Comparison of ENCODE assay signal across 9 mouse cellular contexts in the genomic region with DNA sequence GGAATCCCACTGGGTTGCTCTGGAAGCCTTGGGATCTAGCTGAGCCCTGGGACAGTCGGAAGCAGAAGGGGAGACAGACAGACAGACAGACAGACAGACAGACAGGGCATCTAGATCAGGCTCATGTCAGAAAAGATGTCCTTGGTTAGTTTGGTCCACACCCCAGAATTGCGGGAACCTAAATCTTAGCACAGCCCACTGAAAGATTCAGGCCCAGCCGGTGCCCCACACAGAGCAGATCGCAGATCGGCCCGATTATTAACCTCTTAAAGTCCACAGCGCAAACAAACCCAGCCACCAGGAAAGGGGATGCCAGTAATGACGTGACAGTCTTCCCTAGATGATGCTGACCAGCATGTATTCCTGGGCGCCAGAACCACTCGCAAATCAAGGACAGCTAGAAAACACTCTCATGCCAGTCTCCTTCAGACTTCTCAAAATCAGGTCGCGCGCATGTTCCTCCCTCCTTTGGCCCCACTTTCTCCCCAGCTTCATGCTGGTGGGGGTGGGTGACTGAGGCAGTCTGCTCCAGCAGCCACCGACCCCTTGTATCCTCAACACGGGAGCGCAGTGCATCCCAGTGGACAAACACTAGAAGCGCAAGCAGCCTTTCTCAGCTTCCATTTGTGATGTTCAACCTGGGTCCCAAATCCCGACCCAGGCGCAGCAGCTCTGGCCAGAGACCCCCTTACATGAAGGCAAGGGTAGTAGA. TPM values are rescaled to one million over a fixed set of nuclear protein-coding genes. Genes with fewer than 3 reads are reported as not detected.
DNase-seq lines count a peak whose midpoint lies in the region; ATAC-seq lines count a peak whose summit lies in the region.
"Had no signal": no experiment of that assay in that cellular context is flagged by ENCODE, and none has a peak within 500 bp of the region (broad histone marks: within the 10 kb centered on the region; RNA-seq: fewer than 3 reads in every experiment).

No protein-coding gene starts in this region.

- no peaks in the 10 kb centered on the region for H3K36me3 ChIP-seq in midbrain, embryonic 13.5 days

- WGBS in midbrain, embryonic 13.5 days: 2% methylated on average over 19 of the region's 19 CpGs

- peak; percentile 44 for DNase-seq in cerebellum, adult 11-12 months
- no peak for DNase-seq in cerebellum, adult 8-10 months
- peak; percentile 37 to 62 for DNase-seq in cerebellum, postnatal 25 days
- DNase-seq in frontal cortex, postnatal 36 days (ENCODE audit: low spot score in 2 of 2): peak; percentile 74 to 75
- peak; percentile 71 to 75 for DNase-seq in layer of hippocampus, postnatal 14 days (ENCODE audit: low spot score in 2 of 2)
- DNase-seq in spleen, adult 18-20 months: no peak

- H3K4me2 ChIP-seq in midbrain, embryonic 13.5 days (replicated peaks): peak overlapping the region; percentile 97

- H3K27ac ChIP-seq in midbrain, embryonic 13.5 days: peak overlapping the region; percentile 80; the same call in 1 of the 2 replicates

- H3K9me3 ChIP-seq in midbrain, embryonic 13.5 days: no peaks in the 10 kb centered on the region

- peak; percentile 44 for ATAC-seq in midbrain, embryonic 13.5 days
- no peak for ATAC-seq in megakaryocyte, adult 5-6 weeks (ENCODE audit: poor library complexity, severe bottlenecking)

- H3K9ac ChIP-seq in midbrain, embryonic 13.5 days (replicated peaks): peak overlapping the region; percentile 89

- H3K4me1 ChIP-seq in midbrain, embryonic 13.5 days (replicated peaks): peaks cover 80% of the 10 kb centered on the region

- peak overlapping the region; percentile 72 for H3K4me3 ChIP-seq in midbrain, embryonic 13.5 days (replicated peaks)
- H3K4me3 ChIP-seq: erythroblast, embryonic 14.5 days had no signal

- peaks cover 42% of the 10 kb centered on the region for H3K27me3 ChIP-seq in midbrain, embryonic 13.5 days

RNA-seq across cellular contexts. Expression of a gene that starts 1.9 kb away (rescaled TPM):
- 10 to 100 TPM; 34.3 to 35.5 TPM for total RNA-seq in layer of hippocampus, postnatal 14 days (2021)
- 6.7 and 8.6 TPM in 2 replicates for polyA plus RNA-seq in midbrain, embryonic 13.5 days (2015; fragmentation: Nextera tagmentation; extraction: Ambion mirVana)
- not detected in 2 replicates for total RNA-seq in megakaryocyte, adult 5-6 weeks (2015)
- total RNA-seq in megakaryocyte, adult 5-6 weeks (2017): not detected in 2 replicates
- polyA plus RNA-seq: erythroblast, embryonic 14.5 days had no signal

Comparison
In these comparisons a context has a peak if more than half of its experiments do, and no peak if none do; other contexts are left out.
1. DNase-seq: peak in cerebellum, adult 11-12 months (single experiment), cerebellum, postnatal 25 days (2 of 2), frontal cortex, postnatal 36 days (2 of 2) and layer of hippocampus, postnatal 14 days (2 of 2); none in cerebellum, adult 8-10 months (single experiment) and spleen, adult 18-20 months (0 of 2).
2. RNA of a gene that starts 1.9 kb away (total RNA-seq): 34.3 to 35.5 TPM in layer of hippocampus, postnatal 14 days; not detected in megakaryocyte, adult 5-6 weeks; every median in the first group is over 10 times any median in the second.